Mouse (Mus musculus): ENCODE measurements around the gene Fam168a. TPM values are rescaled to one million over a fixed set of nuclear protein-coding genes. Genes with fewer than 3 reads are reported as not detected.

Fam168a gene
- polyA plus RNA-seq, 1 experiment from 2014 or later: 45.7 TPM

GRCm38 (mm10) chr7:100818401-100819064, 112.1 kb downstream of the Fam168a start:
- ATAC-seq (ENCODE audit: low read depth): no peak
- WGBS: 84% methylated on average over 4 of the region's 4 CpGs

GRCm38 (mm10) chr7:100824661-100825060, 118.2 kb downstream of the Fam168a start:
- Histone ChIP-seq H3K9me3 (ENCODE audit: control insufficient read depth, low read length) (no peaks in the 10 kb centered on the region), H3K4me1 (replicated peaks; ENCODE audit: control insufficient read depth, insufficient read depth, low read length) (no peaks in the 10 kb centered on the region), H3K4me3 (ENCODE audit: low read length) (no peak overlapping the region), H3K9ac (ENCODE audit: low read length) (no peak overlapping the region), H3K27me3 (ENCODE audit: control insufficient read depth, insufficient read depth, low read depth, low read length) (no peaks in the 10 kb centered on the region), H3K36me3 (ENCODE audit: control insufficient read depth, insufficient read depth, low read length) (no peaks in the 10 kb centered on the region), H3K4me2 (ENCODE audit: low read depth, low read length) (no peak overlapping the region), H3K27ac (ENCODE audit: low read length) (no peak overlapping the region)
- WGBS: 91% methylated on average over 3 of the region's 3 CpGs
- ATAC-seq (ENCODE audit: low read depth): no peak

More at GRCm38 (mm10) chr7:100818401-100819064, 112.1 kb downstream of the Fam168a start:
- no peaks in the 10 kb centered on the region for H3K9me3 ChIP-seq (ENCODE audit: control insufficient read depth, low read length)
- H3K9ac ChIP-seq (ENCODE audit: low read length): no peak overlapping the region
- H3K4me2 ChIP-seq (ENCODE audit: low read depth, low read length): no peak overlapping the region
- H3K4me3 ChIP-seq (ENCODE audit: low read length): no peak overlapping the region
- H3K4me1 ChIP-seq (replicated peaks; ENCODE audit: control insufficient read depth, insufficient read depth, low read length): no peaks in the 10 kb centered on the region
- H3K36me3 ChIP-seq (ENCODE audit: control insufficient read depth, insufficient read depth, low read length): no peaks in the 10 kb centered on the region; the same call in 1 of the 2 replicates
- no peak overlapping the region for H3K27ac ChIP-seq (ENCODE audit: low read length)
- no peaks in the 10 kb centered on the region for H3K27me3 ChIP-seq (ENCODE audit: control insufficient read depth, insufficient read depth, low read depth, low read length)

- 81% methylated on average over 2 of the region's 2 CpGs for WGBS
- H3K27me3 ChIP-seq (ENCODE audit: control insufficient read depth, insufficient read depth, low read depth, low read length): no peaks in the 10 kb centered on the region
- no peak overlapping the region for H3K27ac ChIP-seq (ENCODE audit: low read length)
- H3K4me2 ChIP-seq (ENCODE audit: low read depth, low read length): no peak overlapping the region
- no peak overlapping the region for H3K4me3 ChIP-seq (ENCODE audit: low read length)
- H3K9ac ChIP-seq (ENCODE audit: low read length): no peak overlapping the region
- no peaks in the 10 kb centered on the region for H3K4me1 ChIP-seq (replicated peaks; ENCODE audit: control insufficient read depth, insufficient read depth, low read length)
- no peaks in the 10 kb centered on the region for H3K9me3 ChIP-seq (ENCODE audit: control insufficient read depth, low read length)
- no peak for ATAC-seq (ENCODE audit: low read depth)
- 0 out of 2 replicates have a peak, but pooled peaks cover 2% of the 10 kb centered on the region for H3K36me3 ChIP-seq (ENCODE audit: control insufficient read depth, insufficient read depth, low read length)
Observed at GRCm38 (mm10) chr7:100828549-100828948, 122.1 kb downstream of the Fam168a start.

- H3K4me2 ChIP-seq (ENCODE audit: low read depth, low read length): no peak overlapping the region
- WGBS: 90% methylated on average over 1 of the region's 1 CpGs
- H3K27me3 ChIP-seq (ENCODE audit: control insufficient read depth, insufficient read depth, low read depth, low read length): no peaks in the 10 kb centered on the region
- no peak overlapping the region for H3K9ac ChIP-seq (ENCODE audit: low read length)
- H3K36me3 ChIP-seq (ENCODE audit: control insufficient read depth, insufficient read depth, low read length): peaks cover 10% of the 10 kb centered on the region
- no peak for ATAC-seq (ENCODE audit: low read depth)
- no peak overlapping the region for H3K4me3 ChIP-seq (ENCODE audit: low read length)
- no peaks in the 10 kb centered on the region for H3K9me3 ChIP-seq (ENCODE audit: control insufficient read depth, low read length)
- no peaks in the 10 kb centered on the region for H3K4me1 ChIP-seq (replicated peaks; ENCODE audit: control insufficient read depth, insufficient read depth, low read length)
- H3K27ac ChIP-seq (ENCODE audit: low read length): no peak overlapping the region
Observed at GRCm38 (mm10) chr7:100833859-100834258, 127.4 kb downstream of the Fam168a start.

- H3K27me3 ChIP-seq (ENCODE audit: control insufficient read depth, insufficient read depth, low read depth, low read length): no peaks in the 10 kb centered on the region
- WGBS: 89% methylated on average over 7 of the region's 7 CpGs
- H3K4me2 ChIP-seq (ENCODE audit: low read depth, low read length): no peak overlapping the region
- H3K27ac ChIP-seq (ENCODE audit: low read length): no peak overlapping the region
- no peak overlapping the region for H3K9ac ChIP-seq (ENCODE audit: low read length)
- H3K4me3 ChIP-seq (ENCODE audit: low read length): no peak overlapping the region
- ATAC-seq (ENCODE audit: low read depth): no peak
- H3K9me3 ChIP-seq (ENCODE audit: control insufficient read depth, low read length): no peaks in the 10 kb centered on the region
- no peaks in the 10 kb centered on the region for H3K4me1 ChIP-seq (replicated peaks; ENCODE audit: control insufficient read depth, insufficient read depth, low read length)
- H3K36me3 ChIP-seq (ENCODE audit: control insufficient read depth, insufficient read depth, low read length): peaks cover 10% of the 10 kb centered on the region
Observed at GRCm38 (mm10) chr7:100835168-100835567, 128.7 kb downstream of the Fam168a start.

GRCm38 (mm10) chr7:100835711-100836110, 129.3 kb downstream of the Fam168a start:
- Histone ChIP-seq H3K27ac (ENCODE audit: low read length) (no peak overlapping the region), H3K4me3 (ENCODE audit: low read length) (no peak overlapping the region), H3K4me2 (ENCODE audit: low read depth, low read length) (no peak overlapping the region), H3K27me3 (ENCODE audit: control insufficient read depth, insufficient read depth, low read depth, low read length) (no peaks in the 10 kb centered on the region), H3K4me1 (replicated peaks; ENCODE audit: control insufficient read depth, insufficient read depth, low read length) (no peaks in the 10 kb centered on the region), H3K9me3 (ENCODE audit: control insufficient read depth, low read length) (no peaks in the 10 kb centered on the region), H3K36me3 (ENCODE audit: control insufficient read depth, insufficient read depth, low read length) (peaks cover 10% of the 10 kb centered on the region), H3K9ac (ENCODE audit: low read length) (no peak overlapping the region)
- no peak for ATAC-seq (ENCODE audit: low read depth)
- WGBS: 82% methylated on average over 6 of the region's 6 CpGs

GRCm38 (mm10) chr7:100836657-100837056, 130.2 kb downstream of the Fam168a start:
- no peak for ATAC-seq (ENCODE audit: low read depth)
- Histone ChIP-seq H3K9ac (ENCODE audit: low read length) (no peak overlapping the region), H3K27ac (ENCODE audit: low read length) (no peak overlapping the region), H3K4me3 (ENCODE audit: low read length) (no peak overlapping the region), H3K4me1 (replicated peaks; ENCODE audit: control insufficient read depth, insufficient read depth, low read length) (no peaks in the 10 kb centered on the region), H3K27me3 (ENCODE audit: control insufficient read depth, insufficient read depth, low read depth, low read length) (no peaks in the 10 kb centered on the region), H3K36me3 (ENCODE audit: control insufficient read depth, insufficient read depth, low read length) (peaks cover 8% of the 10 kb centered on the region), H3K4me2 (ENCODE audit: low read depth, low read length) (no peak overlapping the region), H3K9me3 (ENCODE audit: control insufficient read depth, low read length) (no peaks in the 10 kb centered on the region)
- 91% methylated on average over 10 of the region's 10 CpGs for WGBS

- no peak overlapping the region for H3K27ac ChIP-seq (ENCODE audit: low read length)
- peaks cover 8% of the 10 kb centered on the region for H3K36me3 ChIP-seq (ENCODE audit: control insufficient read depth, insufficient read depth, low read length)
- 75% methylated on average over 1 of the region's 1 CpGs for WGBS
Observed at GRCm38 (mm10) chr7:100837701-100838100, 131.3 kb downstream of the Fam168a start.

GRCm38 (mm10) chr7:100839632-100840402, 133.4 kb downstream of the Fam168a start:
- H3K27ac ChIP-seq (ENCODE audit: low read length): no peak overlapping the region
- H3K27me3 ChIP-seq (ENCODE audit: control insufficient read depth, insufficient read depth, low read depth, low read length): no peaks in the 10 kb centered on the region
- H3K9me3 ChIP-seq (ENCODE audit: control insufficient read depth, low read length): no peaks in the 10 kb centered on the region
- WGBS: 72% methylated on average over 6 of the region's 6 CpGs
- H3K9ac ChIP-seq (ENCODE audit: low read length): no peak overlapping the region
- H3K4me3 ChIP-seq (ENCODE audit: low read length): no peak overlapping the region
- no peak for ATAC-seq (ENCODE audit: low read depth)
- no peak overlapping the region for H3K4me2 ChIP-seq (ENCODE audit: low read depth, low read length)
- H3K4me1 ChIP-seq (replicated peaks; ENCODE audit: control insufficient read depth, insufficient read depth, low read length): no peaks in the 10 kb centered on the region
- H3K36me3 ChIP-seq (ENCODE audit: control insufficient read depth, insufficient read depth, low read length): peaks cover 8% of the 10 kb centered on the region

More at GRCm38 (mm10) chr7:100837701-100838100, 131.3 kb downstream of the Fam168a start:
- no peaks in the 10 kb centered on the region for H3K27me3 ChIP-seq (ENCODE audit: control insufficient read depth, insufficient read depth, low read depth, low read length)
- no peak overlapping the region for H3K9ac ChIP-seq (ENCODE audit: low read length)
- no peak for ATAC-seq (ENCODE audit: low read depth)
- no peak overlapping the region for H3K4me2 ChIP-seq (ENCODE audit: low read depth, low read length)
- H3K4me3 ChIP-seq (ENCODE audit: low read length): no peak overlapping the region
- H3K9me3 ChIP-seq (ENCODE audit: control insufficient read depth, low read length): no peaks in the 10 kb centered on the region
- no peaks in the 10 kb centered on the region for H3K4me1 ChIP-seq (replicated peaks; ENCODE audit: control insufficient read depth, insufficient read depth, low read length)
